Mouse (Mus musculus) small intestine, adult 2 months (tissue): ENCODE measurements around the gene Ap2a1.

Source experiments
- CTCF ChIP-seq: fragments of 200-500 bp; IDR thresholded peaks from 2 replicates; pipeline ENCODE4 v1.5.1; 2012; ENCODE audit warnings: low read depth, mild to moderate bottlenecking, control low read depth, inconsistent platforms, low read length, moderate library complexity, mixed read lengths; ENCODE audit not compliant: insufficient replicate concordance, insufficient read length; ENCODE audit errors: extremely low read depth
- POLR2A ChIP-seq: fragments of 200-500 bp; IDR thresholded peaks from 2 replicates; pipeline ENCODE4 v1.6.1; 2012; ENCODE audit warnings: low read depth, mild to moderate bottlenecking, control low read depth, inconsistent platforms, low read length, moderate library complexity

- TF ChIP-seq CTCF: no peak
- no peak for TF ChIP-seq POLR2A
These were observed 61.5 kb downstream of the Ap2a1 start for GRCm38 (mm10) chr7:44867802-44868201.
